Mouse (Mus musculus) olfactory bulb, adult 2 months (tissue): ENCODE measurements around the gene Cd44.

Experiments
- CTCF ChIP-seq: fragments of 200-500 bp; IDR thresholded peaks from 2 replicates; pipeline ENCODE4 v1.5.1; 2012; ENCODE audit warnings: low read depth, mild to moderate bottlenecking, low read length, moderate library complexity; ENCODE audit not compliant: insufficient read depth
- POLR2A ChIP-seq: fragments of 200-500 bp; IDR thresholded peaks from 2 replicates; pipeline ENCODE4 v1.6.1; 2012; ENCODE audit warnings: mild to moderate bottlenecking, low read depth, low read length, moderate library complexity; ENCODE audit not compliant: insufficient read depth

DNA sequence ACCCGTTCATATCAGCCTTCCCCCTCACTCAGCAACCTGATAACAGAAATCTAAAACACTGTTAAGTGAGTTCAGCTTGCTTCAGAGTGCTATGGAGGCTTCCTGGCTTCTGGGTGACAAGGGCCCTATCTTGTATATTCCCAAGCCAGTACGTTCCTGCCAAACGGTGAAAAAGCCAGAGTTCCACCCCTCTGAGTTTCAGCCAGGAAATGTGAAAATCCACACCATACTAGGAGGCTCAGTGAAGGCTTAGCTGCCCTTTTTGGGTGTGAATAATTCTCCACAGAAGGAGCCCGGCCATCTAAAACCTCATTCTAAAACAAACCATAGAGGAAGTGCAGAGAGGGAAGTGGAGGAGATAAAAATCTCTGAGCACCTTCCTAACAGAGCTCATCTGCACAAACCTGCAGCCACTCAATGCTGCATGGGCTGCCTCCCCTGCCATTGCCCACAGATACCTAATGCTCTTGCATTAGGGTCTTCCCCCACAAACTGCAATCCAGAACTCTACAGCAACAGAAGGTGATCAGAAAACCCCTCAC lies 49.5 kb downstream of the Cd44 start:
- TF ChIP-seq POLR2A (no peak), CTCF (no peak)
